In the genomic region with DNA sequence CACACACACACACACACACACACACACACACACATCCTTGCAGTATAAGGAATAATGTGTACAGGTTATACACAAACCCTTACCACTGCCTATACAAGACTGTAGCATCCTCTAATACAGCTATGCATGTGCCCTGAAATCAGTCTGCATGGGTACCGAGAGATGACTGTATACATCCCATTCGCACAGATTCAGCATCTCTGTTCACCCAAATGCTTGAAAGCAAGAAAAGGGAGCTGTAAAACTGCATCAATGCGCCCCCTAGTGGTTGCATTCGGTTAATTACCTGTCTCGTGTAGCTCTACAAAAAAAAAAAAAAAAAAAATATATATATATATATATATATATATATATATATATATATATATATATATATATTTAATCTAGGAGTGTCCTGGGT, we compare ENCODE assay signal across 7 mouse cellular contexts.
DNase-seq lines count a peak whose midpoint lies in the region; TF ChIP-seq lines count a peak whose summit lies in the region.

No protein-coding gene starts in this region.

- no peak overlapping the region for H3K9ac ChIP-seq in ES-E14 (ENCODE audit: insufficient read depth, low read depth, low read length, poor library complexity, severe bottlenecking)

- no peaks in the 10 kb centered on the region for H3K36me3 ChIP-seq in ES-E14 (ENCODE audit: control insufficient read depth, insufficient read depth, low read length, poor library complexity, severe bottlenecking)

- no peaks in the 10 kb centered on the region for H3K4me1 ChIP-seq in ES-E14 (ENCODE audit: control insufficient read depth in 2 of 2, insufficient read depth in 2 of 2, low read length in 2 of 2, poor library complexity in 1 of 2)

- 6% methylated on average over 5 of the region's 5 CpGs for WGBS in large intestine, adult 2 months

- no peak overlapping the region for H3K27ac ChIP-seq in ES-E14 (ENCODE audit: insufficient read depth, low read depth, low read length, poor library complexity, severe bottlenecking)

- no peak overlapping the region for H3K4me3 ChIP-seq in ES-E14 (ENCODE audit: insufficient read depth in 1 of 2, low read depth in 1 of 2, low read length in 2 of 2, poor library complexity in 1 of 2, severe bottlenecking in 1 of 2)

- in situ Hi-C loops in ES-E14 (cut with MboI; ENCODE audit: low sequenced_read_pairs in 2 of 2, unreplicated experiment in 2 of 2), result loop anchor here in 1 of 2 experiments (25.0 kb wide), 1 partner anchor 404 kb away; no protein-coding TSS in a partner anchor

- H3K9me3 ChIP-seq in ES-E14 (ENCODE audit: control insufficient read depth, insufficient read depth, low read depth, low read length), result no peaks in the 10 kb centered on the region

- DNase-seq in A20 (ENCODE audit: low read depth, low spot score) (peak; percentile 42), ES-E14 (ENCODE audit: low read depth, low spot score) (peak; percentile 47)
- DNase-seq in cerebellum, postnatal 14 days, result peak; percentile 82 to 91
- peak; percentile 60 to 83 for DNase-seq in frontal cortex, postnatal 36 days (ENCODE audit: low spot score in 2 of 2)
- DNase-seq in large intestine, adult 2 months (ENCODE audit: low read depth, low spot score), result peak; percentile 38
- DNase-seq in lung, postnatal 10 days, result peak; percentile 76
- peak; percentile 44 to 53 for DNase-seq in right cerebral cortex, postnatal 36 days (ENCODE audit: low spot score in 2 of 2)

TF ChIP-seq in ES-E14, 5 proteins besides CTCF, POLR2A, EP300 and RAD21:
- TF ChIP-seq MAFK (IDR thresholded peaks at IDR 0.05; ENCODE audit: insufficient read depth, low read depth, low read length) (no peak), ZC3H11A (IDR thresholded peaks at IDR 0.05; ENCODE audit: borderline replicate concordance, low read depth, low read length) (no peak), CHD2 (IDR thresholded peaks at IDR 0.05; ENCODE audit: low read depth, low read length) (no peak), HCFC1 (IDR thresholded peaks at IDR 0.05; ENCODE audit: borderline replicate concordance, insufficient read depth, low read length) (no peak), ZNF384 (IDR thresholded peaks at IDR 0.05; ENCODE audit: low read depth, low read length) (peak; percentile 79; the same call in 1 of the 2 replicates)
